Mouse (Mus musculus): Measurements from ENCODE around the gene Diaph2.

DNA sequence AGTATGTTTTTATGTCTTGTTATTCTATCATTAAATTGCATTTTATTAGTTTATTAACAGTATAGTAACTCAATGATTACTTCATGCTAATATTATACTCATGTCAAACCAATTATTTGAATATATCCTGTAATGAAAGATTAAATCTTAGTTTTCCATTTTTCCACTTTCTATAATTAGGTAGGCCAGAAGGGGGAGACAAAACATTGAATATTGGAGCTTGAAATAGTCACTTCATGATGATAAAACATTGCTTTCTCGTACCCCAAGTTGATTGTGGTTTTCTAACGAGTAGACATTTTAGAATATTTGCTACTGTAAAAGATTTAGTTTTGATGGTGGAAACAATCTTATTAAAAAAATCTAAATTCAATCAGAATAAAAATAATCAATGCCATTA lies 82.4 kb downstream of the Diaph2 start:
- TF ChIP-seq CTCF (IDR thresholded peaks at IDR 0.05; ENCODE audit: low read depth, low read length) (no peak), POLR2AphosphoS5 (IDR thresholded peaks at IDR 0.05; ENCODE audit: insufficient replicate concordance, low read depth, low read length) (no peak)
